Mouse (Mus musculus): Measurements from ENCODE around the gene Napepld. TPM values are rescaled to one million over a fixed set of nuclear protein-coding genes. Genes with fewer than 3 reads are reported as not detected.
"Not testable (repeated sequence)": the region's sequence is repeated elsewhere in the genome, so short reads cannot be mapped to it uniquely, and the experiment has no call there.

Gene Napepld
- total RNA-seq, 2 experiments from 2014 or later: 10.8 to 17.4 TPM

DNA sequence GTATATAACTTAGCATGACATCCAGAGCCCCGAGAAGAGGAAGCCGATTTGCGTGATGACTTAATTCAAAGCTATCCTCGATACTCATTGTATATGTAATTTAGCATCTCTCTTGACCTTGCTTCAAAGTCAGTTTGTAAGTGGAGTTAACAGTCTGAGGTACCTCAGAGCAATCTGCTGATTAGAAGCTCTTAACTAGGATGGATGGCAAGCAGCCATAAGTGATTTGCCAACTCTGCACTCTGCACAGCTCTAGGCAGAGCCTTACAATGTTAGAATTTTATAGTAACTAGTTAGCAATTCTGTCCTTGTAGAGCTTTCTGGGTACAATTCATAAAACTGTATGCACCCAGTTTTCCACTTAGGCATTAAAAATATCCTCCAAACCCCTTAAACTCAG is 5.3 kb upstream of the Napepld start:
- no peak for DNase-seq

DNA sequence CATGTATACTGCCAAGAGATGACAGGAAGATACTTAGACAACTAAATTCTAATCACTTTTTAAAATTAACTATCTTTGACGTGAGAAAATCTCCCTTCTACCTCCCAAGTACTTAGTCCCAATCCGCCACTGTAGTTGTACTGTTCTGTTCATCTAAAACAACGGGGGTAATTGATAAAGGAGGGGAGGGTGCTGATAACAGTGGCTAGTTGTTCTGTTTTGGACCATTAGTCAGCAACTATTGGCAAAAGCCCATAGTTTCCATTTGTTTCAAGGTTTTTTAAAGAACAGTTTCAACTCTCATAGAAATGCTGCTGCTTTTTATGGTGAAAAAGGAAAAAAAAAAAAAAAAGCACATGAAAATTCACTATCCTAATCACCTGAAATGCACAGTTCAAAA is 2.5 kb upstream of the Napepld start:
- no peak for DNase-seq

- no peak for DNase-seq
Measured at GRCm38 (mm10) chr5:21702873-21703475, 1.8 kb upstream of the Napepld start.

DNA sequence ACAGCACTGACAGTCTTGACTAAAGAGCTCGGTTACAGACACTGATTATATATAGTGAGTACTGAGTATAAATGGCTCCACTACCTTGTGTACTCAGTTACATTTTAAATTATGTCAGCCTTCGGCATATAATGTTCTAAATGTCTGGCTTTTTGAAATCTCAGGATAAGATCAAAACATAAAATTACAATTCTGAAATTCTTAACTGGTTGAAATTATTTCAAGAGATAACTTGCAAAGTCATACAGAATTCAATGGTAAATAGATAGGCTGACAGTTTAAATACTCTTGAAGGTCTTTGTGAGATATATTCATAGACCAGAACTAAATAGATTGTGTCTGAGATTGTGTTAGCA is 791 bp upstream of the Napepld start:
- DNase-seq: no peak

DNA sequence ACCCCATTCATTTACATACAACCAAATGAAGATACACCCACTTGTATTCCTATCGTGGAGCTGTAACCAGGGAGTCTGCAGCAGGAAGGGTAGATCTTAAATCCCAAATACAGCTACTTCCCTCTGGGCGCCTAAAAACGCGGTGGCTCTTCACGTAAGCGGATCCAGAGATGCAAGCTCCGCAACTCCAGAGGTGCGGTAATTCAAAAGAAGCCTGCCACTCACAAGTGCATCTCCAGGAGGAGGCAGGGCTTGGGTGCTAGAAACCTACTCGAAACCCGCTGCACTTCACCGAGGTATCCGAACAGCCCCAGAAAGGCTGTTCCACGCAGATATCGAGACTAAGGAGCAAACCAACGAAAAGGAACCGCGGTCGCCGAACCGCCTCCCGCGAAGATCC is 262 bp downstream of the Napepld start:
- DNase-seq: no peak

DNA sequence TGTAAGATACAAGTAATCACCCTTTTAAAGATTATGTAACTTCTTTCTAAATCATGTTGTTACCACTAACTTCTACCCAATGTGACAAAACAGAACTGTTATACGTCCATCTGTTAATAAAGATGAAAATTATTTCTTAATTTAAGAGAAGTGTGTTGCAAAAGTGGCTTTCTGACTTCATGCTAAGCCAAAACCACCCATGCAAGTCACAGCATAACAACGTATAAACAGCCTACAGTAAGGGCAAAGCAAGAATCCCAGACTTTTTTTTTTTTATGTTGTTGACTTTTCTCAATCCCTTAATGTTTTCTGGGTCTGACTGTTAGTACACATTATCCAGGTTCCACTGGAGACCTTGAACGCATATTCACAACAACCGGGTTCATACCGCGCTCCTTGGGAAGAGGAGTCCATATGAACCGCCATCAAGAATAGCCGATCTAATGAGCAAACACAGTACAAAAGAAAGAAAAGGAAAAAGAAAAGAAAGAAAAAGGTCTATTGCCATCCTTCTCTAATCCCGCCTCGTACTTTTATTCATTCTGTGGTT is 849 bp downstream of the Napepld start:
- DNase-seq: no peak

- not testable (repeated sequence) for DNase-seq
Measured at GRCm38 (mm10) chr5:21699555-21699954, 1.6 kb downstream of the Napepld start.

DNA sequence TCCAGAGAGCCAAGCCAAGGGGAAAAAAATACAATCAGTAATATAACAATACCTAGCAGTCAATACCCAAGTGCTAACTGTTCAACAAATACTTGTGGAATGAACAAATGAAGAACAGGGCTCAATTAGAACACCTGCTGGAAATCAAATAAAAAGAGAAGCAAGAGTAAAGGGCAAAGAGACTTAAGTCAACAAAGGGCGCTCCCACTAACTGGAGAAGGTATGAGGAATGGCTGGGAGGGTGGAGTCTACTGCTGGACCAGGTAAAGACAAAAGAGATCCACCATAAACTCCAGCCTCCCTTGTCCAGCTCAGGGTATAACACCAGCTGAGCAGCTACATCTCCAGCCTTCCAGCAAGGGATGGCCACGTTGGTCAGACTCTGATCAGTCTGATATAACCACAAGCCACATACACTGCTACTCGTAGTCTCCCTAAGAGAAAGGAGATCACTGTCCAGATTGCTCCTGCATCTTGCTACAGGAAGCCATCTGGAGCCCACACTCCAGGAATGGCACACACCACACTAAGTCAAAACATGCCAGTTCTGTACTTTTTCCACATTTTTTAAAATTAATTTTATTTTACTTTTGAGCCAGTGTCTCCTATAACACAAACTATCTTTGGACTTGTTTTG is 6.2 kb downstream of the Napepld start:
- DNase-seq: no peak

- no peak for DNase-seq
Measured at GRCm38 (mm10) chr5:21693372-21693870, 7.8 kb downstream of the Napepld start.

DNA sequence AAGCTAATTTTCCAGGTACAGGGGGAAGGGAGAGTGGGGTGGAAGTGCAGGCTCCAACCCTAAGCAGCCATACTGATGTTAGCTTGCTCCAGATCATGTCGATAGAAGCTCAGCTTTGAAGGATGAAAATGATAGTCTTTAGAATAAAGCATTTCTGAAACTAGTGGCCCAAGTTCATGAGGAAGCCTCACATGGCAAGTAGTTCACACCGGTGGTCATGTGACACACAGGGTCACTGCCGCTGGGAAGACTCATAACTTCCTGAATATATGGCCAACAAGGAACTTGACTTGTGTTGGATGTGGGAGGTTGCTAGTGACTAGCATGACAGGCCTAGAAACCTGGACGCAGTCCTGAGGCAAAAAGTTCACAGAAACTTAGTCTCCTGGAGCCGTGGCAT is 9.0 kb downstream of the Napepld start:
- no peak for DNase-seq

- DNase-seq: no peak
Measured at GRCm38 (mm10) chr5:21687042-21687441, 14.2 kb downstream of the Napepld start.

GRCm38 (mm10) chr5:21685001-21685400 is 16.2 kb downstream of the Napepld start:
- no peak for DNase-seq

- DNase-seq: no peak
Measured at GRCm38 (mm10) chr5:21683811-21684210, 17.4 kb downstream of the Napepld start.

GRCm38 (mm10) chr5:21680940-21681339 is 20.3 kb downstream of the Napepld start:
- DNase-seq: no peak

DNA sequence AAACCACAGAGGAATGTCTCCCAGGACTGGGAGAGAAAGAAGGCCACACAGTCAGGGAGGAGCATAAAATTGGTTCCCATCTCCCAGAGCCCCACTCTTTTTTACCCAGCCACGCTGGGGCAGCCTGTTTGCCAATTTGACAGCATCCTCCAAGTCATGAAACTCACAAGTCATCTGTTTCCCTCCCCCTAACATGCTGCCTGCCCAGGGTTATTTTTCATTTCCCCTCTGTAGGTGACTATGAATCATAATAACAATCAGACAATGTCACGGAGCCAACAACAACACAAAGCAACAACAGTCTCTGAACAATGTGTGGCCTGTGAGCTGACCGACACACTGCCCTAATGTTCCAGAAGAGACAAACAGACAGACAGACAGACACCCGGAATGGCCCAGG is 21.2 kb downstream of the Napepld start:
- no peak for DNase-seq

- no peak for DNase-seq
Measured at GRCm38 (mm10) chr5:21678363-21678762, 22.8 kb downstream of the Napepld start.

GRCm38 (mm10) chr5:21677939-21678338 is 23.3 kb downstream of the Napepld start:
- peak; percentile 38 for DNase-seq

- no peak for DNase-seq
Measured at GRCm38 (mm10) chr5:21675494-21675893, 25.7 kb downstream of the Napepld start.

- DNase-seq: no peak
Measured at GRCm38 (mm10) chr5:21675019-21675418, 26.2 kb downstream of the Napepld start.

DNA sequence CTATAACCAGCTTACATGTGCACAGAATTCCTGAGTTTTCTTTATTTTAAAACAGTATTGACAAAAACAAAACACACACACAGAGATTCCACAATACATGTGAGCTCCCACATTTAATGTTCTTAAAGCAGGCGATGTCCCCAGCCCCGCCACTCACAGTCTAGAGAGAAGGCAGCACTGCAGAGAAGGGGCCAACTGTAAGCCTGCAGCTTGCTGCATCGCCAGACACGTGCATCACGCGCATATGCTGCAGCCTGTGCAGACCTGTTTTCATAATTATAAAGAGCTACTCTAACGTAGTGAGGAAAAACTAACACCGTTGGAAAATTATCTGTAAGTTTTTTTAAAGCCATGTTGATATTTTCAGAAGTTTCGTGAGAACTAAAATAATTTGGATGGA is 27.5 kb downstream of the Napepld start:
- no peak for DNase-seq

GRCm38 (mm10) chr5:21672812-21673635 is 28.2 kb downstream of the Napepld start:
- DNase-seq: no peak

GRCm38 (mm10) chr5:21669307-21669706 is 31.9 kb downstream of the Napepld start:
- peak; percentile 40 for DNase-seq
